Mouse (Mus musculus) neural tube, embryonic 11.5 days (tissue): ENCODE results near the gene Hoxb5. TPM values are rescaled to one million over a fixed set of nuclear protein-coding genes. Genes with fewer than 3 reads are reported as not detected.

Experiments used
- ATAC-seq: fragments of 200-750 bp; cut with Nextera tagmentation; 2 replicates; pipeline ENCODE4 v1.8.0; 2017; ENCODE audit warnings: moderate number of reproducible peaks, mild to moderate bottlenecking, moderate TSS enrichment, moderate library complexity; ENCODE audit not compliant: insufficient read depth, low FRiP score, low TSS enrichment
- DNase-seq: peaks from one replicate; pipeline ENCODE4 v3.0.0-alpha.2; 2015; ENCODE audit warnings: low spot score
- H3K27ac ChIP-seq: fragments of 300-500 bp; sonication (generic); 2 replicates; pipeline ENCODE4 v1.5.1; 2014; ENCODE audit warnings: low read depth, mild to moderate bottlenecking, low read length
- H3K27me3 ChIP-seq: fragments of 300-500 bp; sonication (generic); 2 replicates; pipeline ENCODE4 v1.6.1; 2014; ENCODE audit warnings: mild to moderate bottlenecking, low read length, mixed read lengths; ENCODE audit not compliant: control insufficient read depth, insufficient read depth
- H3K36me3 ChIP-seq: fragments of 300-500 bp; sonication (generic); 2 replicates; pipeline ENCODE4 v1.6.1; 2014; ENCODE audit warnings: mild to moderate bottlenecking, low read length, moderate library complexity, mixed read lengths; ENCODE audit not compliant: control insufficient read depth, insufficient read depth
- H3K4me1 ChIP-seq: fragments of 300-500 bp; sonication (generic); 2 replicates; pipeline ENCODE4 v1.6.1; 2014; ENCODE audit warnings: low read length, mixed read lengths; ENCODE audit not compliant: control insufficient read depth, insufficient read depth
- H3K4me2 ChIP-seq: fragments of 300-500 bp; sonication (generic); 2 replicates; pipeline ENCODE4 v1.6.1; 2014; ENCODE audit warnings: low read depth, mild to moderate bottlenecking, moderate library complexity
- H3K4me3 ChIP-seq: fragments of 300-500 bp; sonication (generic); 2 replicates; pipeline ENCODE4 v1.5.1; 2014; ENCODE audit warnings: low read depth, low read length
- H3K9ac ChIP-seq: fragments of 300-500 bp; sonication (generic); 2 replicates; pipeline ENCODE4 v1.6.1; 2014; ENCODE audit warnings: mild to moderate bottlenecking, low read length
- H3K9me3 ChIP-seq: fragments of 300-500 bp; sonication (generic); 2 replicates; pipeline ENCODE4 v1.6.1; 2016; ENCODE audit warnings: low read length; ENCODE audit not compliant: control insufficient read depth
- WGBS: fragments of 180-500 bp; shearing (Covaris S2); extraction: QIAGEN DNeasy Blood & Tissue Kit; methylation state at CpG from one replicate; pipeline ENCODE4 v1.1.7; 2014; 5-methylcytosine and 5-hydroxymethylcytosine counted together
- polyA plus RNA-seq: library from polyadenylated mRNA; unstranded; fragments of >200 nt; fragmentation: Nextera tagmentation; extraction: Ambion mirVana; gene quantifications from 2 replicates; pipeline ENCODE4 v1.2.1, GENCODE M21; 2014

The Hoxb5 gene
- polyA plus RNA-seq, 1 experiment from 2014 or later: 49.1 TPM

- Histone ChIP-seq H3K4me1 (peaks cover 18% of the 10 kb centered on the region), H3K4me3 (peak overlapping the region; percentile 96), H3K9ac (peak overlapping the region; percentile 100), H3K27me3 (no peaks in the 10 kb centered on the region), H3K9me3 (no peaks in the 10 kb centered on the region), H3K27ac (peak overlapping the region; percentile 100), H3K36me3 (no peaks in the 10 kb centered on the region), H3K4me2 (peak overlapping the region; percentile 100)
- 8% methylated on average over 17 of the region's 17 CpGs for WGBS
- ATAC-seq: no peak
- no peak for DNase-seq
Measured at GRCm38 (mm10) chr11:96290705-96291355, 12.3 kb upstream of the Hoxb5 start.

DNA sequence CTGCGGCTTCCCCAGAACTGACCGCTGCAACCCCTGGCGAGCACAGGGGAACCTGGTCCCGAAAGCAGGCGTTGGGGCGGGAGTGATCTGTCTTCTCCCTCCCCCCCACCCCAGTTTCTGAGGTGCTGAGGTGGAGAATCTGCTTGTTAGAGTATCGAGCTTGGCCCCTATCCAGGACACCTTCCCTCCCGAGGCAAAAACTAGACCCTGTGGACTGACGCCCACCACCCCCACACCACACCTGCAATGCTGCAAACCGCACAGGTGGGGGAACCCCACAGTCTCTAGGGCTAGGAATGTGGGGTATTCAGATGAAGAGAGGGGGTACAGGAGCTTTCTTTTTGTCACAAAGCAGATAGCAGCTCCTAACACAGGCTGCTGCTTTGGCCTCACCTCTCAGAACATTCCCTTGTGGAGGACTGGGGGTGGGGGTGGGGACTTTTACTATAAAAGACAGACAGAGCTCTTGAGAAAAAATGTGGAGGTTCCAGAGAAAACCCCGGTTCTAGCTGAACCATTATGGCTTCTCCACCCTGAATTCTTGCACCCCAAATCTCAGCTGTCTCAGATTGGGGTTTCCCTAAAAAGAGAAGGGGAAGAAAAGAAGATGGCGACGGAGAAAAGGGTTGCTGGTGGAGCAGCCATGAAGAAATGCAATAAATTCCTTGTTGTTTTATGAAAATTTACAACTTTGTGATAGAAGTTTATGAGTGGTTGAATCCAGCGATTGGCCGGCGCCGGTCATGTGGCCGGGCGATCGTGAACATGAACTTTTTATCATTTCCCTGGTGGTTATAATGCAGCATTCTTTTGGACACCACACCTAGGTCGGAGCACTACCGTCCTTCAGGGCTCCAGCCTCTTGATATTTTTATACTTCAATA is 11.2 kb upstream of the Hoxb5 start, which contains the start of gene Hoxb6:
Hoxb6 (plus strand) TSS at position 796 of the 884 bp plus-strand sequence.
- Histone ChIP-seq H3K4me1 (peaks cover 20% of the 10 kb centered on the region), H3K4me3 (peak within 1 kb of the TSS; percentile 96), H3K4me2 (peak within 1 kb of the TSS; percentile 100), H3K9ac (peak within 1 kb of the TSS; percentile 100), H3K9me3 (no peaks in the 10 kb centered on the region), H3K36me3 (no peaks in the 10 kb centered on the region), H3K27me3 (no peaks in the 10 kb centered on the region), H3K27ac (peak within 1 kb of the TSS; percentile 100)
- ATAC-seq (peak; percentile 45; the same call in 1 of the 2 replicates), DNase-seq (no peak)
- 2% methylated on average over 22 of the region's 22 CpGs for WGBS

GRCm38 (mm10) chr11:96292565-96293301 is 10.4 kb upstream of the Hoxb5 start:
- no peaks in the 10 kb centered on the region for H3K36me3 ChIP-seq
- peak overlapping the region; percentile 96 for H3K4me3 ChIP-seq
- peak overlapping the region; percentile 100 for H3K4me2 ChIP-seq
- 2% methylated on average over 12 of the region's 12 CpGs for WGBS
- H3K9me3 ChIP-seq: no peaks in the 10 kb centered on the region
- H3K9ac ChIP-seq: peak overlapping the region; percentile 100
- H3K27me3 ChIP-seq: no peaks in the 10 kb centered on the region
- ATAC-seq (no peak), DNase-seq (no peak)
- peak overlapping the region; percentile 100 for H3K27ac ChIP-seq
- H3K4me1 ChIP-seq: peaks cover 20% of the 10 kb centered on the region

DNA sequence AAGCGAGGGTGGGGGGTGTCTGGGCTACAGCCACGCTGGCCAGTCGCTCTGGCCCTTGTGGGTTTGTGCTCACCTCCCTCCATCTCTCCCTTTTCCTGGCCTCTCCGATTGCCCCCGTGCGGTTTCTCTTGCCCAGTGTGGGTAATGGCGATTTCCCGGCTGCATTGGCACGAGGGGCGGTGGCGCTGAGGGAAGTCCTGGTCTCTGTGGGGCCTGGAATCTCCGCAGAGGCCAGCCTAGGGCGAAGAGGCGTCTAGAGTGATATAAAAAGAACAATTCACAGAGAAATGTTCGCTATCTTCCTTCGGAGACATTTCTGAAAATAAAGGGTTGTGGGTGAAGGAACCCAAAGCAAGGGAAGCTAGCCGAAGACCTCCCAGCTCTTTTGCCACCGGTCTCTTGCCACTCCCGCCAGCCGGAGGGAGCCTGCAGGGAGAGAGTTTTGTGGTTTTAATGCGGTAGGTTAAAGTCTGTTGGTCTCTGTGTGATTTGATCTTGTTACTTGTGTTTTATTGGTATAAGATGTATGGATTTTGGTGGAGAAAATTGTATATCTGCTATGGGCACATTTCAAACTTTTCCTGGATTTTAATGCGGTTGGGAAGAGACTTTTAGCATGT is 9.7 kb upstream of the Hoxb5 start:
- no peak for DNase-seq
- peak overlapping the region; percentile 100 for H3K4me2 ChIP-seq
- H3K27me3 ChIP-seq: no peaks in the 10 kb centered on the region
- peak overlapping the region; percentile 100 for H3K27ac ChIP-seq
- no peak for ATAC-seq
- H3K9me3 ChIP-seq: no peaks in the 10 kb centered on the region
- no peaks in the 10 kb centered on the region for H3K36me3 ChIP-seq
- peak overlapping the region; percentile 96 for H3K4me3 ChIP-seq
- peaks cover 18% of the 10 kb centered on the region for H3K4me1 ChIP-seq
- H3K9ac ChIP-seq: peak overlapping the region; percentile 100
- under 1% methylated on average over 22 of the region's 22 CpGs for WGBS

- WGBS: under 1% methylated on average over 32 of the region's 32 CpGs
- Histone ChIP-seq H3K9me3 (no peaks in the 10 kb centered on the region), H3K4me3 (peak overlapping the region; percentile 96), H3K4me2 (peak overlapping the region; percentile 100), H3K36me3 (no peaks in the 10 kb centered on the region), H3K9ac (peak overlapping the region; percentile 100), H3K27ac (peak overlapping the region; percentile 100), H3K27me3 (no peaks in the 10 kb centered on the region), H3K4me1 (peaks cover 13% of the 10 kb centered on the region)
- DNase-seq (peak; percentile 91), ATAC-seq (0 out of 2 replicates have a peak, but pooled peaks have one; percentile 11)
Measured at GRCm38 (mm10) chr11:96294245-96295091, 8.7 kb upstream of the Hoxb5 start.

GRCm38 (mm10) chr11:96295092-96295835 is 7.9 kb upstream of the Hoxb5 start:
- Histone ChIP-seq H3K9ac (peak overlapping the region; percentile 100), H3K4me3 (peak overlapping the region; percentile 96), H3K36me3 (no peaks in the 10 kb centered on the region), H3K27ac (peak overlapping the region; percentile 100), H3K4me1 (peaks cover 17% of the 10 kb centered on the region), H3K4me2 (peak overlapping the region; percentile 100), H3K27me3 (0 out of 2 replicates have a peak, but pooled peaks cover 2% of the 10 kb centered on the region), H3K9me3 (no peaks in the 10 kb centered on the region)
- ATAC-seq: no peak
- no peak for DNase-seq
- under 1% methylated on average over 30 of the region's 30 CpGs for WGBS

- peak overlapping the region; percentile 100 for H3K9ac ChIP-seq
- peak overlapping the region; percentile 96 for H3K4me3 ChIP-seq
- ATAC-seq (no peak), DNase-seq (no peak)
- no peaks in the 10 kb centered on the region for H3K9me3 ChIP-seq
- H3K36me3 ChIP-seq: no peaks in the 10 kb centered on the region
- peaks cover 20% of the 10 kb centered on the region for H3K4me1 ChIP-seq
- WGBS: 3% methylated on average over 2 of the region's 2 CpGs
- H3K27me3 ChIP-seq: 0 out of 2 replicates have a peak, but pooled peaks cover 2% of the 10 kb centered on the region
- H3K4me2 ChIP-seq: peak overlapping the region; percentile 100
- H3K27ac ChIP-seq: peak overlapping the region; percentile 100
Measured at GRCm38 (mm10) chr11:96296997-96297396, 6.1 kb upstream of the Hoxb5 start.
